Mouse (Mus musculus) NIH3T3 (cell line): ENCODE measurements at regions not wholly inside any gene's neighbourhood (a gene's known extent, or its start where the extent isn't known, plus 50 kb on each side); places are given as distances from the start of the nearest gene placed in this dataset.

Experiments
- DNase-seq: peaks from one replicate; pipeline ENCODE4 v3.0.0-alpha.2; 2012; ENCODE audit warnings: low read depth

DNA sequence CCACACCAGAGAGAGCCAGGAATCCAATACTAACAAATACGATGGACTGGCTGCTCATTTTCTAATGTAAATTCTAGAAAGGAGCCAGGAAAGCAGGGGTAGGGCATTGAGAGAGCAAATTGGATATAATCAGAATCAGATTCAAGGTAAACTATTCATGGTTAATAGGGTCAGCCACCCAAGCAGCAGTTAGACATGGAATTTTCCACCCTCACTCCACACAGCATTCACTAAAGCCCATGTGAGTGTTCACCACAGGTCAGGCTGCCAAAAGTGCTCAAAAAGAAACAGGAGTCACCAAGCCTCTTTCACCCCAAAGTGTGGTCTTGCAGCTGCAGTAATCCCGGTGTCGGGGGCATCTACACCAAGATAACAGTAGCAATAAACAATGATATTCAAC lies 596.9 kb downstream of the Tox3 start:
- DNase-seq, result no peak

DNA sequence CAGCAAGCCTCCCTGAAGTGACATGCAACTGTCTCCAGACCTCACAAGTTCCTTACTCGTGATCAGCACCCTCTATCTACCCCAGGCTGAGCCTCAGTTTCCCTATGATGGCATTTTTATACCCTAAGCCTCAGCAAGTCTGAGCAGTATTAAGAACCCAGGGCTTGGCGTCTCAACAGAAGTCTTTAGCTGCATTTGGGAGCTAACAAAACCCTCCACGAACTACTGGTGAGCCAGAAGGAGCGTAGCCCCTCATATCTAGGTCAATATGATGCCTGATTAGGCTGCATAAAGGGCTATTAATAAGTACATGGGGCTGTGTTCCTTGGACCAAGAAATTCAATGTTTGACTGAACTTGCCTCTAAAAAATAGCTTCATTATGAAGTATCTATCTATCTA lies 600.4 kb downstream of the Tox3 start:
- no peak for DNase-seq

DNA sequence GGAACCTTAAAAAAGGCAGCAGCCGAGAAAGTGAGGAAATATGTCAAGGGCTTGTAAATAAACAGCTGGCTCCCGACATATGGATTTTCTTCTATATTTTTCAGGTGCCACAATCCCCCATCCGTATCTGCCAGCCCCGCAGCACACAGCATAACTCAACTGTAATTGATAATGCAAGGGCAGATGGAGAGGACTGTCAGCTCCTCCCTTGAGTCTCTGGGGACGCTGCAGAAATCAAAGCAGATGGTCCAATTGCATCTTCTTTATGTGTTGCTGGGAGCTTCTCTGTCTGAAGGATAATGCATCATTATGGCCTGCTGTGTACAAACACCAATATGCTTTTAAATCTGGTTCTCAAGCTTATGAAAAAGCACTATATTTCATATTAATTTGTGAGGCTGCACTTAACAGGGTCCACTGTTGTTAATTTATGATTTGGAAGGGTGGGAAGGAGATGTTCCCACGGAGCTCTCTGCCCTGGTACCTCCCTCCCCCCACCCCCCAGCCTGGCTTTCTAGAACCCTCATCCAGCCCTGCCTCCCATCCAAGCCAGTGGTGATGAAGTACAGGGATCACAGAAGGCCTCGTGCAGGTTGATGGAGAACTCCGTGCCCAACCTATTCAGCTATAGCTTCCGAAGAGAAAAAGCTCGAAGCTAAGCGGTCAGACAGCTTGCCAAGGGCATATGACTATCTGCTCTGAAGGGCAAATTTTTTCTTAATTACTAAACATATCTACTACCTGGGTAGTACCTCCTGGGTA lies 603.7 kb downstream of the Tox3 start:
- DNase-seq, result no peak

DNA sequence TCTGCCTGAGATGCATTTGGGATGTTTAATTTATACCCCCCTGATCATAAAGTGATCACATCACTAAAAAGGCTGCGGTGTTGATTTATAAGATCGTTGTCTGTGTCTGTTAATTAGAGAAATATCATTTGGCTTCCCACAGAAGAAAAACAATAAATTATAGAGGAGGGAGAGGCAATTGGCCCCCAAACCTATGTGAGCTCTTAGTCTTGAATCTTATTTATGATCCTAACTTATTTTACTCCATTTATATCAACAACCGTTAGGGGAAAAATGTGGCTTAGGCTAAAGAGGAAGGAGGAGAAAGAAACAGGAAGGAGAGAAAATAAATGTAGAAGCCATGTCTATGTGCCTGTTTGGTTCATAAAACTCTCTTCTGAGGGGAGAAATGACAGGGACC lies 609.5 kb downstream of the Tox3 start:
- no peak for DNase-seq

DNA sequence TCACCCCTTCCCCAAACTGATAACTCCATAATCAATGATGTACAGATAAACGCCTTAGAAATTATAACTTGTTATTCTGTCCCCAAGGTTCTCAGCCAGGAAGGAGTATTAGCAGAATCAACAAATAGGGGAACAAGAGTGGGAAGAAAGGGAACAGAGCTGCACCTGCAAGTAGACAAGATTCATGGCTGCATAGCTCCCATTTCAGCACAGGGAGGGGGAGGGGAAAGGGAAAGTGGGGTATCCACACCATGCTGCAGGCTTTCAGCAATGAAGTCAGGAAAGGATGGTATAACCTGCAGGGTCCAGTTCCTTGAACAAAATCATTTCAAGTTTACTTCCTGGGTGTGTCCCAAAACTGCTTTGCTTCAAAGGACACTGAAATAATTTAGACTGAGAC lies 610.5 kb downstream of the Tox3 start:
- DNase-seq, result no peak

DNA sequence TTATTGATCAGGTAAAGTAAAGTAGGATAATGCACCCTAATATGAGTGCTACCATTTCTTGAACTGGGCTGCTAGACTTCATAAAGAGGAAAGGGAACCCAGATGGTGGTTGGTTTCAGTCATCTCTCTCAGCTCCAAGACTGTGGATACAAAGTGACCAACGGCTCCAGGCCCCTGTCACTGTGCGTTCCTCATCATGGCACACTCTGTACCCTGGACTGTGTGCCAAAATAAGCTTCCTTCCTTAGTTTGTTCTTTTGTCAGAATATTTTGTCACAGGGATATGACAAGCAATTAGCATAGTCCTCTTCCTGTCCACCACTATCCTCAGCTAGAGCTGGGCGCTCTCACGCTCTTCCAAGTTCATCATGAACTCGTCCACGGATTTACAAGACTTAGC lies 620.9 kb downstream of the Tox3 start:
- DNase-seq, result no peak

DNA sequence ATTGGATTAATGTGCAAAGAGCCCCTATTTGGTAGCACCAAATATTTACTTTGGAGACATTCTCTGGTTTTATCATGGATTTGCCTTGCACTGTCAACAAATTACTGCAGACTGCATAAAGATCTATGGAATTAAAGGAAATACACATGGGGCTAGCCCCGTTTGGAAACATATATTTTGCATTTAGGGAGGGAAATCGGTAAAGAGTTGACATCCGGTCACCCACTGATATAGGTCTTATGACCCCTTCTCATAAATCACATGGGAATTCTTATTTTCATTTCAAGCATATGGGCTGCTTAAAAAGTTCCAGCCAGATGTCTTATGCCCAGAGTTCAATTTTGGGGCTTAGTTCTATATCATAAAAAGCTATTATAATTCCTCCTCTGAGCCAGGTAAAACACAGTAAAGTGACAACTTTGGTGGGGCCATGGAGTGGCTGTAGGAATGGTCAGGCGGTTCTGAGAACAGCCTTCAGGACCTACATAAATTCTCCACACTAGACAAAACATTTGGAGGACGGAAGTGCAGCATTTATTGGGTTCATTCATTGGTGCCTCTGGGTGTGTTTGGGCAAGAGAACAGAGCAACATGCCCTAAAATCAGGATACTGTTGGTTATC lies 626.3 kb downstream of the Tox3 start:
- no peak for DNase-seq

DNA sequence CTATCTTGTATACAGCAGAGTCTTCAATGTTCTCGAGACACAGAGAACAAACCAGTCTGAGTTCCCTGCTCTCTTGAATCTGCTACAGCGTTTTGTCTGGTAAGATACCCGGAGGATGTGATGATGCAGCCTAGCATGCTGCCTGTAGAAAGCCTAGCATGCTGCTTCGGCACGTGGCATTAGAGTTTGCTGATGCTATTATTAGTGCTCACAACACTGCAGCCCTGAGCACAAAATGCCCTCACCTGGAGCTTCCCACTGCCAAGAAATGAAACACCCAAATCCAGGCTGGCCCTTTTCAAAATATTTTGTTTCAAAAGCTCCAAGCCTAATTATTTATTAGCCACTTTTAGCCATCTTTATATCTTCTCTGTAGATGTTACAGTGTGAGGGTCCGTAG lies 634.3 kb downstream of the Tox3 start:
- no peak for DNase-seq

DNA sequence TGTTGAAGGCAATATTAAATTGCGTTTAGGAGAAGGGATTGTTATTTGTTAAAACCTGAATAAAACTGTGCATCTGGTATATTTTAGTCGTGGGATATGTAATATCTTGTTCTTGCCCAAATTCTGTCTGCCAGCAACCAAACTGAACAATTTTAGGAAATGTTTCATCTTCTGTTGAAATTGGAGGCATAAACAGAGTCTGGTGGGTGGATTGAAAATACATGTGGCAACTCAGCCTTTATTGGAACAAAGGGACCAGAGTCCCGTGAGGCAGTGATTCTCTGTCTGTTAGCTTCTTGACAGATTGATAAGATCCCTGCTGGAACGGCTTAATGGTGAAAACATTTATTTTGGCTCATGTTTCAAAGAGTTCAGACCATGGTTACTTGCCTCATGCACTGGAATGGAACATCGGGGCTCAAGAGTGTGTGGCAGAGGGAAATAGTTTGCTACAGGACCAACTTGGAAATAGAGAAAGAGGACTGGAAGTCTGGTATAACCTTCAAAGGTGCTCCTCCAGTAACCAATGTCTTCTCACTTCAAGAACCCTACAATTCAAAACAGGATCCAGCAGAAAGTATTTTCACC lies 640.7 kb downstream of the Tox3 start:
- DNase-seq, result no peak

DNA sequence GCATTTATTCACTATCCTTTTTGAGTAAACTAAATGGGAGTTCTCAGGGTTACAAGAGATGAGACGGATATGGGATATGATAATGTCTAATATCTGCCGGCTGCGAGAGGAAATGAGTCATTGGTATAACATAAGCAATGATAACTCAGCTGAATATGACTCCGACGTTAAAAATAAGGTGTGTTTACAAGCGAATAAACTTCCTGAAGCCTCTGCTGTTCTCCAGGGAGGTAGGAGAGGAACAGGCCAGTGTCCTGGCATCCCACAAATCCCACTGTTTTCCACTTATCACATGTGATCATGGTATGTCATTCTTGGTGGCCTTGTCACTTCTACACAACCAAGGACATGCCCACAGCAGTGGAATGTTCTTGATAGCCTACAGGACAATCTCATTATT lies 641.7 kb upstream of the Sall1 start:
- DNase-seq, result no peak

DNA sequence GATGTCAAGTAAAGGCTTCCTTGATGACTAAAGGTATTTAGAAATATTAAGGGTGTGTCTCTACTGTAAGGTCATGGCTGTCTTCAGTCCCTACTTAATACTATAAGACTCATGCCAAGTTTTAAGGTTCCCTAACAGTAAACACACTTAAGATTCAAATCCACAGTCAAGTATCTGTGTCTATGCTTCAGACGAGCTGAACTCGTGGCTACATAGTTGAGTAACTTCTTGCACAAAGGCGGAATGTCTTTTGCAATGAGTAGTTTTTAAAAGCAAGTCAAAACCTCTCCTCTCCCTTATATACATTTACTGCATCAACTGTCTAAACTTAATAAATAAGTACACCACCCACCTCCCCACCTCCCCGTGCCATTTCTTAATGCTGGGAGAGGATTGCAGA lies 637.0 kb upstream of the Sall1 start:
- DNase-seq, result no peak

DNA sequence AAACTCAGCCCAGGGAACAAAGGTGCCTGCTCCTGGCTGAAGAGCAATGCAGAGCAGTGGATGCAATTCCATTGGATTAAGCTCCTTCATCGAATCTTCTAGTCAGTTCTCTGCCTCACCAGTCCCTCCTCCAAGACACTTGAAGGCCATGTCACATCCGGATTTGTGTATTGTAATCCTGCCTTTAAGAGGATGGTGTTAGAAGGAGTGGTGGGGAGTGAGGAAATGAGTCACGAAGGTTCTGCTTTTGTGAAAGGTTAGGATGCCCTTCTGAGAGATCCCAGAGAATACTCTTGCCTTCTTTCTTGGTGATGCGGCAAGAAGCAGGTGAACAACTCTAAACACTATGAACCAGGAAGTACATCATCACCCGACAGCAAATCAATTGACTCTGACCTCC lies 636.4 kb upstream of the Sall1 start:
- no peak for DNase-seq

DNA sequence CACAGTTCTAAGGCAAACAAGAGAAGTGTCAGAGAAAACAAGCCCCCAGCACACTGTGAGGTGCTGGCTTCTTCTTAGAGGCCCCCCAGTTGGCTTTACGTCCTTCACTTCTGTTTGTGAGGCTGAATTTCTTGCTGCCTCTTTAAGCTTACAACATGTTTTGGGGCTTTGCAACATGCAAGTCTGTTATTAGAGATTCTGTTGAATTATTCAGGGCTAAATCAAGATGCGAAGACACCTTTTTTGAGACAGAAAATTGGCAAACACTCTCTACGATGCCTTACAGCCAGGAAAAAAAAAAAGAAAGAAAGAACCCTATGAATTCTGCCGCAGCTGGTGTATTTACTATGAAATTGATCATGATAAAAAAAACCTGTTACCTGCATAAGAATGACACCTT lies 635.6 kb upstream of the Sall1 start:
- DNase-seq, result no peak

DNA sequence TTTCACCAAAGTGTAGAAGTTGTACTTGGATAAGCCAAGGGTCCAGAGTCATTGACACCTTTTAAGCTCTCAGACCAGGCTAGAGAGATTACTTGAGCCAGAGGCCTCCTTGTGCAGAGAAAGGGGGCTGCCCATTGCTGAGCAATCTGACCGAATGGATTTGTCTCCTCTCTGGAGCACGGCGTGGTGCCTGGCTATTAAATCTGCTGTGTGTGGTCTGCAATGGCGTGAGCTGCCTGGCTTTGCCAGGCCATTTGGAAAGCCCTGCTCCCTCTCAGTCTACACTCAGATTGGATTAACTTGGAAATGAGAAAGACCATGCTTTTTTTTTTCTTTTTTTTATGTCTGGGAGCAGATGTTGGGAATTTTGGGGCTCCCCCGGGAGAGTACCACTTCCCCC lies 633.3 kb upstream of the Sall1 start:
- DNase-seq, result no peak

DNA sequence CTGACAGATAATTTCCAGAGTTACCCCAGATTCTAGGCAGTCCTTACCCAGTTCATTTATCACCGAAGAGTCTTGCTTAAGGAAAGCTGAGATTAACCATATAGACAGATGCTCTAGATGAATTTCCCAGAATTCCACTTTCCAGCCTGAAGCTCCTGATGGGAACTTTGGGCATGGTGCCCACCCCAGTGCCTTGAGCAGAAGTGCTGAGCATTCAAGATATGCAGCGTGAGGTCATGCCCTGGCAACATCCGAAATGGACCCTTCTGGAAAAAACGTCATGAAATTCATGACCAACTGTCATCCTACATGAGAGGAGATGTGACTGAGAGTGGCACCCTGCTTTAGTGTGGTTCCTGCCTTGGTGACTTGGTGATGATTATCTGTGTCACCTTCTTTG lies 629.9 kb upstream of the Sall1 start:
- DNase-seq, result no peak

DNA sequence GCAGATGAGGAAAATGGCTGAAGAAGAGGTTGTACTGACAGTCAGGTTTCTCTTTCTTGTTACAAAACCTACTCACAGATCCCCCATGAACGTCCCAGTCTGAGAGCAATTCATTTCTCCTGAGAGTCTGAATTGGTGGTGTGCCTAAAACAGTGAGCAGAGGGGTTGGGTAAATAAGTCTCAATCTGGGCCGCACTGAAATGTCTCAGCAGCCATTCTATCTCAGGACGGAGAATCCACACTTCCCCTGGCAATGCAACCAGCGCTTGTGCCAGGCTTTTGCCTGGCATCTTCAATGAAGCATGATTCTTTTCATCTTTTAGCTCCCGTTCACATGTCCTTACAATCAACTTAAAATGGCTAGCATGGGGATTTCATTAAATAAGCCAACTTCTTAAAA lies 628.7 kb upstream of the Sall1 start:
- DNase-seq, result no peak

DNA sequence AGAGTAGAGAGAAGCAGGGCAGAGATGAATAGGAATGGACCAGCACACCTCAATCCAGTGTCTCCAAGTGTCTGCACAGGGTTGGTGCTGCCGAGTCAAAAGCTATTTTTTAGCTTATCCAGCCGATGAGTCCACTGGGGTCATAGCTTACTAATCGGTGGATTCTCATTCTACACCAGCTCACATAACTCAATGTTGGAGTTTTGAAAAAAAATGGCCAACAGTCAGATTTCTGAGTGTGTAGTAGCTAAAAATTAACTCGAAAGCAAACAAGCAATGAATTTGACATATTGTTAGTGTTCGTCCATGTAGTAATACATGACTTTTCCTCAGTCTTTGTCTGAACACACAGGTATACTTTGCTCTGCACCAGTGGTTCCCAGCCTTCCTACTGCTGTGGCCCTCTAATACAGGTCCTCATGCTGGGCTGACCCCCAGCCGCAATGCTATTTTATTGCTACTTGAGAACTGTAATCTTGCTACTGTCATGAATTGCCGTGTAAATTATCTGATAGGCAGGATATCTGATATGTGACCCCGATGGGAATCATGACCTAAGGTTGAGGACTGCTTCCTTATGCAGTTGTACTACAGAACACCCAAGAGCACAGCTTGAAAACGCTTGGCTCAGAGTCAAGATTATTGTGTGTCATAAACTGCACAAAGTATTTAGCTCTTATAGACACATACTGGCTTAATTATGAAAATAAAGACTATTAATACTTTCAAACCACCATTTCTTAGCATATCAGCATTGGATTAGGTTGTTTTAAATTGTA lies 621.1 kb upstream of the Sall1 start:
- no peak for DNase-seq

DNA sequence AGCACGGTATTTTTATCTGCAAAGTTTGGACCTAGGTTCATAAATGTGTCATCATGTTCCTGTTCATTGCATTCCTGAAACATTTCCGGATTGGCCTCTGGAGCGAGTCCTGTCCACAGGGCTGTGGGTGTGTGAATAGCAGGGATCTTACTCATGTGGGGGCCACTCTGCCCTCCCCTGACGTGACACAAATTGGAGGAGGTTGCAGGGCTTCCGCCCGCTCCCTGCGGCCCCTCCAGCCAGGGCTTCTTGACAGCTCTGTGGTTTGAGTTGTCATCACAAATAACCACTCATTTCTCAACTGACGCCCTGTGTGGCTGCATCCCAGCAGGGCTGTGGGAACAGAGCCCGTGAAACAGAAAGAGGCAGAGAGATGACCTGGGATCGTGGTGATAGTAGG lies 619.9 kb upstream of the Sall1 start:
- peak; percentile 51 for DNase-seq

DNA sequence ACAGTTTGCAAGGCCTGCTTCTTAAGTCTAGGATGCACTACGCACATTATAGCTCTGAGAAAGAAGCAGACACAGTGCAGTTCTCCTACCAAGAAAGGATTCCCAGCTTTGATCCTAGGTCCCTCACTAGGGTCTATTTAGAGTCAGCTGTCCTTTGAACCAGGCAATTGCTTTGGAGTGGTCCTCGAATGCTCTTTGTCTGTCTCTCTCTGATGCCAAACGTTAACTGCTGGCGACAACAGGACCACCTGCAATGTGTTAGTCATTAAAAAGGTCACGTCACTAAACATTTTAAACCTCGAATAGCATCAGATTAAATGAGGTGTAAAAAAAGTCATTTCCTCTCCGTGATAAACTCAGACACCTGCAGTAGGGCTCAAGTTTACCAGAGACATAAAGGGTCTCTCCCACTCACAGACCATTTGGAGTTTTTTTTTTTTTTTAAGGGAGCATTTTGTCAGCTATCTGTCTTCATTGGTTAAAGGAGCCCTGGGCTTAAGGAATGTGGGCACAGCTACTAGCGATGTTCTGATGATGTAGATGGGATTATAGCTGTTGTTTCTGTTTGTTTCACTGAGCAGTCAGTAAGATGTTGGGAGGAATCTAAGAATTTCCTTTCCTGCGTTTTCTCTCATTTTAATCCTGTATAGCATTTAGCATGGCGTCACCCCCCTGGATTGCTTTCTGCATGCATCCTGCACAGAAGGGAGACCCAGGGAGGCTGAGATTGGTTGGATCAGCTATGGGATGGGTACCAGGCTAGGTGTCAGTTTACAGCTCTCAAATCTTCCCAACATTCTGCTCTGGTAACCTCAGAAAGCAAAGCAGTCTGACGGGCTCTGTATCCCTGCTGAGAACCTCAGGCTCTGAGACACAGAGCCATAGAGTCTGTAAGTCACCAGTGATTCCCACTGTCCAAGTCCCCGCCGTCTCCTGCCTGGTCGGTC lies 615.3 kb upstream of the Sall1 start:
- no peak for DNase-seq

DNA sequence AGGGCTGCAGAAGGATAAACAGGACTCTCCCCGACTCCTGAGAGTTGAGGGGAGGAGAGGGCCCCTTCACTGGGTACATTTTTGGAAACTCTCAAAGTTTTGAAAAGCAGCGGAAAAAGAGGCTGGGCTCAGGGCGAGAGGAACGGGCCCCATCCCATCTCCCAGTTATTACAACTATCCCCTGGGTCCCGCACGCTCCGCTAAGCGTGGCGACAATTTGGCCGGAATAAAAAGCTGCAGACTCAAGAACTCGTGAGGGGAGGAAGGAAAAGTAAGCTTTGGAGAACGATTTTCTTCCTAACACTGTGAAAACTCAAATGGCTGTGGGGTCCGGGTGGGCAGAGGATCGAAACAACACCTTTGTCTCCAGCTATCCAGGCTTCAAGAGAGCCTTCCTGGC lies 611.4 kb upstream of the Sall1 start:
- no peak for DNase-seq

DNA sequence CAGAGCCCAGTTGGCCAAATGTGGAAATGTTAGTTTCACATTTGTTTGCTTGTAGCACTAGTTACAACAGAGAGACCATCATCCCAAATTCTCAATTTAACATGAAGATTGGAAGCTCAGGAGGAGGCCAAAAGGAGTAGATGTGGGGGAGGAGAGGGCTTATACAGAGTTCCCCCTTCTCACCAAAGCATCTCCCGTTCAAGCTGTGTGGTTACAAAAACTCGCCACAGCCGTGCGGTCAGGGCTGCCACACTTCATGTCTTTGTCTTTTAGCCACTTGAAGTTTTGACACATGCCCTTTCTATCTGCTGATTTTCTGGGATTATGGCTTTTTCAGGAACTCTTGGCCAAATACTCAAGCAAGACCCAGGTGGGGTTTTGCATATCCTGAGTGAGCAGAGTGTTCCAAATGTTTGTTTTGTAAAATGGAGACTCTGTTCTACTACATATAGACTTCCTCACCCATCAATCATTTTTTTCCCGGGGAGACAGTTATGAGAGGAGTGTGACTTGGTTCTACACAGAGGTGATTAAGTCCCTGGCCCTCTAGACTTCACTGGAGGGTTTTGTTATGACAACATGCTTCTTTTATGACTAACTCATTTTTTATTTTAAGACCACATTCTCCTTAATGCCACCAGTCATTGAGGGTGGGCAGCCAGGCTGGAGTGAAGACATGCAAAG lies 605.4 kb upstream of the Sall1 start:
- no peak for DNase-seq
